Comparison of ENCODE assay signal across 13 mouse cellular contexts in the genomic region with DNA sequence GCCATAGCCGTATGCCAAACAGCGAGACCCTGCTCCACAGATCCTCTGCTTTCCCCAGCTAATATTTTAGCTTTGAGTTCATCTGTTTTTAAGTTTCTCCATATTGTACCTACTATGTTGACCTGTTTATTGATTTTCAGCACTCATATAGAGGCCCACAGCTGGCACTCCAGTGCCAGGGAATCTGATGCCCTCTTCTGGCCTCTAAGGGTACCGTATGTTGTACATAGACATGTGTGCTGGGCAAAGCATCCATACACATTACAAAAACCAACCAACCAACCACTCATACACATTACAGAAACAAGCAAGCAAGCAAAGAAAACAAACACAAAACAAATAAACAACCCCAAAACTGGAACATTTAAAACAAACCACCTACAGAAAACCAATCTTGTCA. TPM values are rescaled to one million over a fixed set of nuclear protein-coding genes. Genes with fewer than 3 reads are reported as not detected.
DNase-seq lines count a peak whose midpoint lies in the region; ATAC-seq and TF ChIP-seq lines count a peak whose summit lies in the region.
"Had no signal": no experiment of that assay in that cellular context is flagged by ENCODE, and none has a peak within 500 bp of the region (broad histone marks: within the 10 kb centered on the region; RNA-seq: fewer than 3 reads in every experiment).

No protein-coding gene starts in this region.

- dilution Hi-C loops in CH12.LX (cut with MboI; ENCODE audit: extremely low pct_ligation_motif_present, extremely low pct_unique_long_range_greater_than_20kb, low sequenced_read_pairs): no loop called here

- no peaks in the 10 kb centered on the region for H3K27me3 ChIP-seq in heart, adult 2 months (ENCODE audit: control insufficient read depth, insufficient read depth, low read length)
- H3K27me3 ChIP-seq in CH12.LX (replicated peaks): no peaks in the 10 kb centered on the region
- H3K27me3 ChIP-seq in thymus, adult 2 months (ENCODE audit: control insufficient read depth, insufficient read depth, low read length): no peaks in the 10 kb centered on the region
- no peaks in the 10 kb centered on the region for H3K27me3 ChIP-seq in kidney, embryonic 14.5 days (ENCODE audit: control insufficient read depth, insufficient read depth, low read length)
- H3K27me3 ChIP-seq: hindbrain, embryonic 13.5 days; kidney, embryonic 15.5 days; liver, embryonic 15.5 days had no signal

- no peaks in the 10 kb centered on the region for H3K9me3 ChIP-seq in CH12.LX (replicated peaks; ENCODE audit: low read length)
- no peaks in the 10 kb centered on the region for H3K9me3 ChIP-seq in kidney, embryonic 14.5 days (ENCODE audit: control insufficient read depth, low read length)
- H3K9me3 ChIP-seq: hindbrain, embryonic 13.5 days; kidney, embryonic 15.5 days; liver, embryonic 15.5 days had no signal

- peak; percentile 34 for TF ChIP-seq RAD21 in CH12.LX (IDR thresholded peaks at IDR 0.05; ENCODE audit: low read depth, low read length)

- no peak overlapping the region for H3K27ac ChIP-seq in heart, adult 2 months
- no peak overlapping the region for H3K27ac ChIP-seq in CH12.LX (ENCODE audit: insufficient read depth, low read depth)
- H3K27ac ChIP-seq in thymus, adult 2 months (ENCODE audit: control insufficient read depth, insufficient read depth, low read length): no peak overlapping the region
- no peak overlapping the region for H3K27ac ChIP-seq in kidney, embryonic 14.5 days (ENCODE audit: low read depth, low read length)
- H3K27ac ChIP-seq: hindbrain, embryonic 13.5 days; kidney, embryonic 15.5 days; liver, embryonic 15.5 days had no signal

- peak; percentile 28 for TF ChIP-seq CTCF in heart, adult 2 months (IDR thresholded peaks at IDR 0.05)
- 0 out of 2 replicates have a peak, but pooled peaks have one; percentile 16 for TF ChIP-seq CTCF in lung, adult 2 months (IDR thresholded peaks at IDR 0.05; ENCODE audit: insufficient read depth, low read length)
- TF ChIP-seq CTCF in CH12.LX (conservative IDR thresholded peaks at IDR 0.05 in 1 of 2, IDR thresholded peaks at IDR 0.05 in 1 of 2; ENCODE audit: low read depth in 2 of 2, low read length in 2 of 2): peak in 1 of 2 experiments; percentile 57; a peak in 2 of 4 replicates
- TF ChIP-seq CTCF in thymus, adult 2 months (IDR thresholded peaks at IDR 0.05; ENCODE audit: borderline replicate concordance, control insufficient read depth, extremely low read depth, insufficient read depth, low read length, poor library complexity): no peak

- no peak for DNase-seq in heart, adult 2 months
- DNase-seq in heart, postnatal 25 days (ENCODE audit: low spot score): no peak
- no peak for DNase-seq in lung, adult 2 months
- no peak for DNase-seq in lung, postnatal 25 days (ENCODE audit: low spot score)
- DNase-seq in CH12.LX (ENCODE audit: extremely low read depth): no peak
- no peak for DNase-seq in thymus, adult 2 months
- DNase-seq: cerebellum, adult 9-11 months; embryo, embryonic 11 days had no signal

- intact Hi-C loops in heart, adult 2 months (cut with DNase I): no loop called here
- intact Hi-C loops in heart, postnatal 25 days (cut with DNase I): no loop called here

- TF ChIP-seq POLR2A in heart, adult 2 months (IDR thresholded peaks at IDR 0.05; ENCODE audit: insufficient read depth, low read depth, low read length): no peak
- no peak for TF ChIP-seq POLR2A in lung, adult 2 months (IDR thresholded peaks at IDR 0.05; ENCODE audit: borderline replicate concordance, extremely low read depth, low read depth, low read length)
- no peak for TF ChIP-seq POLR2A in CH12.LX (IDR thresholded peaks at IDR 0.05; ENCODE audit: low read depth, low read length)
- TF ChIP-seq POLR2A in thymus, adult 2 months (IDR thresholded peaks at IDR 0.05; ENCODE audit: control insufficient read depth, extremely low read depth, insufficient read depth, low read length, poor library complexity): no peak

- ATAC-seq in megakaryocyte, adult 5-6 weeks (ENCODE audit: poor library complexity, severe bottlenecking): peak; percentile 40
- ATAC-seq in kidney, embryonic 14.5 days (ENCODE audit: low FRiP score, low TSS enrichment): no peak

- in situ Hi-C loops in CH12.LX (cut with MboI; ENCODE audit: low pct_ligation_motif_present, low pct_unique_long_range_greater_than_20kb, low sequenced_read_pairs): no loop called here

- H3K4me2 ChIP-seq in CH12.LX (ENCODE audit: insufficient read depth, low read depth, poor library complexity, severe bottlenecking): no peak overlapping the region
- no peak overlapping the region for H3K4me2 ChIP-seq in kidney, embryonic 14.5 days (replicated peaks; ENCODE audit: low read depth, low read length)
- H3K4me2 ChIP-seq: hindbrain, embryonic 13.5 days; kidney, embryonic 15.5 days; liver, embryonic 15.5 days had no signal

- H3K79me2 ChIP-seq in heart, adult 2 months (replicated peaks; ENCODE audit: control insufficient read depth, insufficient read depth, low read length): no peaks in the 10 kb centered on the region
- no peaks in the 10 kb centered on the region for H3K79me2 ChIP-seq in CH12.LX (replicated peaks; ENCODE audit: control insufficient read depth, extremely low read depth, insufficient read depth, poor library complexity, severe bottlenecking)

- H3K4me3 ChIP-seq in heart, adult 2 months: no peak overlapping the region
- H3K4me3 ChIP-seq in lung, adult 2 months (replicated peaks; ENCODE audit: extremely low read depth, low read depth, low read length): no peak overlapping the region
- no peak overlapping the region for H3K4me3 ChIP-seq in CH12.LX (replicated peaks in 1 of 3; ENCODE audit: low read depth in 2 of 3, low read length in 2 of 3, poor library complexity in 1 of 3)
- H3K4me3 ChIP-seq in thymus, adult 2 months (ENCODE audit: control insufficient read depth, insufficient read depth, low read length): no peak overlapping the region
- H3K4me3 ChIP-seq in kidney, embryonic 14.5 days (ENCODE audit: low read length): no peak overlapping the region
- H3K4me3 ChIP-seq: hindbrain, embryonic 13.5 days; kidney, embryonic 15.5 days; liver, embryonic 15.5 days had no signal

- no peaks in the 10 kb centered on the region for H3K36me3 ChIP-seq in heart, adult 2 months (ENCODE audit: control insufficient read depth, insufficient read depth, low read length)
- peaks cover 9 to 68% of the 10 kb centered on the region in 2 experiments for H3K36me3 ChIP-seq in CH12.LX (replicated peaks in 1 of 2; ENCODE audit: control insufficient read depth in 1 of 2, insufficient read depth in 1 of 2, low read length in 1 of 2)
- H3K36me3 ChIP-seq in thymus, adult 2 months (ENCODE audit: control insufficient read depth, insufficient read depth, low read length): no peaks in the 10 kb centered on the region; the same call in 1 of the 2 replicates
- H3K36me3 ChIP-seq in kidney, embryonic 14.5 days (ENCODE audit: control insufficient read depth, insufficient read depth, low read length): peaks cover 65% of the 10 kb centered on the region
- H3K36me3 ChIP-seq: liver, embryonic 15.5 days had no signal

- no peak overlapping the region for H3K9ac ChIP-seq in heart, adult 2 months (ENCODE audit: low read depth, low read length)
- H3K9ac ChIP-seq in CH12.LX (ENCODE audit: insufficient read depth, low read depth): no peak overlapping the region
- H3K9ac ChIP-seq in kidney, embryonic 14.5 days (ENCODE audit: low read depth, low read length): no peak overlapping the region
- H3K9ac ChIP-seq: hindbrain, embryonic 13.5 days; kidney, embryonic 15.5 days; liver, embryonic 15.5 days had no signal

- no peak for TF ChIP-seq EP300 in heart, adult 2 months (IDR thresholded peaks at IDR 0.05; ENCODE audit: insufficient read depth, low read depth, low read length)
- no peak for TF ChIP-seq EP300 in CH12.LX (IDR thresholded peaks at IDR 0.05; ENCODE audit: low read length)

- WGBS in heart, adult 2 months: 96% methylated on average over 3 of the region's 3 CpGs
- WGBS in lung, adult 2 months: 96% methylated on average over 3 of the region's 3 CpGs
- WGBS in thymus, adult 2 months: 98% methylated on average over 3 of the region's 3 CpGs
- 96% methylated on average over 3 of the region's 3 CpGs for WGBS in kidney, embryonic 14.5 days

- no peaks in the 10 kb centered on the region for H3K4me1 ChIP-seq in heart, adult 2 months (ENCODE audit: control insufficient read depth, insufficient read depth, low read length)
- H3K4me1 ChIP-seq in lung, adult 2 months (ENCODE audit: control insufficient read depth, insufficient read depth, low read length): no peaks in the 10 kb centered on the region
- no peaks in the 10 kb centered on the region for H3K4me1 ChIP-seq in CH12.LX (ENCODE audit: control insufficient read depth in 1 of 2, insufficient read depth in 2 of 2)
- H3K4me1 ChIP-seq in thymus, adult 2 months (replicated peaks; ENCODE audit: control insufficient read depth, insufficient read depth, low read length): no peaks in the 10 kb centered on the region
- no peaks in the 10 kb centered on the region for H3K4me1 ChIP-seq in kidney, embryonic 14.5 days (ENCODE audit: control insufficient read depth, insufficient read depth, low read length)
- H3K4me1 ChIP-seq: hindbrain, embryonic 13.5 days; kidney, embryonic 15.5 days; liver, embryonic 15.5 days had no signal

TF ChIP-seq in CH12.LX, 34 proteins besides CTCF, POLR2A, EP300 and RAD21:
- TF ChIP-seq SMC3 (IDR thresholded peaks at IDR 0.05; ENCODE audit: low read depth, low read length): peak; percentile 39
- TF ChIP-seq SIN3A (IDR thresholded peaks at IDR 0.05; ENCODE audit: low read length): no peak
- TF ChIP-seq ZNF384 (IDR thresholded peaks at IDR 0.05; ENCODE audit: low read depth, low read length): no peak
- TF ChIP-seq IRF4 (IDR thresholded peaks at IDR 0.05; ENCODE audit: low read depth, low read length): no peak

RNA-seq across cellular contexts. Expression of a gene that starts 22.2 kb away (rescaled TPM):
- 1 to 10 TPM; 8.0 to 10.0 TPM for total RNA-seq in heart, adult 2 months (2021)
- 8.5 and 14.1 TPM in 2 replicates for polyA plus RNA-seq in heart, adult 2 months (2012; rRNA removed)
- 10 to 100 TPM; 12.2 to 12.4 TPM for total RNA-seq in heart, postnatal 25 days (2021)
- polyA plus RNA-seq in lung, adult 2 months (2012; rRNA removed): 26.0 and 36.0 TPM in 2 replicates
- total RNA-seq in CH12.LX (2012; rRNA removed): 15.0 and 19.3 TPM in 2 replicates
- 25.5 and 27.1 TPM in 2 replicates for total RNA-seq in CH12.LX (2014; rRNA removed)
- polyA plus RNA-seq in CH12.LX (2012; ENCODE audit: insufficient read length, low read depth): 13.0 and 13.1 TPM in 2 replicates
- 19.8 and 22.2 TPM in 2 replicates for total RNA-seq in megakaryocyte, adult 5-6 weeks (2015)
- 29.0 and 33.4 TPM in 2 replicates for total RNA-seq in megakaryocyte, adult 5-6 weeks (2017)
- 27.9 and 29.6 TPM in 2 replicates for polyA plus RNA-seq in thymus, adult 2 months (2012; rRNA removed)
- 70.3 and 96.0 TPM in 2 replicates for polyA plus RNA-seq in kidney, embryonic 14.5 days (2014; fragmentation: Nextera tagmentation; extraction: Ambion mirVana)
